Mouse (Mus musculus) bone marrow, adult 2 months (tissue): ENCODE measurements around the gene Pou2f1. TPM values are rescaled to one million over a fixed set of nuclear protein-coding genes. Genes with fewer than 3 reads are reported as not detected.
"Not testable (repeated sequence)": the region's sequence is repeated elsewhere in the genome, so short reads cannot be mapped to it uniquely, and the experiment has no call there.

Source experiments
- H3K27ac ChIP-seq: fragments of 200-500 bp; 2 replicates; pipeline ENCODE4 v1.5.1; 2012; ENCODE audit warnings: low read depth, mild to moderate bottlenecking, control low read depth, inconsistent platforms, low read length; ENCODE audit not compliant: control insufficient read depth, poor library complexity, insufficient read depth
- H3K4me1 ChIP-seq: fragments of 200-500 bp; 2 replicates; pipeline ENCODE4 v1.6.1; 2011; ENCODE audit warnings: low read length; ENCODE audit not compliant: control insufficient read depth, insufficient read depth
- H3K4me3 ChIP-seq: fragments of 200-500 bp; replicated peaks from 2 replicates; pipeline ENCODE3; 2011; ENCODE audit warnings: mild to moderate bottlenecking, low read depth, low read length, control low read depth; ENCODE audit not compliant: control insufficient read depth
- CTCF ChIP-seq: fragments of 200-500 bp; IDR thresholded peaks from 2 replicates; pipeline ENCODE4 v1.5.1; 2011; ENCODE audit warnings: low read length, control low read depth; ENCODE audit not compliant: control insufficient read depth, insufficient read depth
- POLR2A ChIP-seq: fragments of 200-500 bp; IDR thresholded peaks from 2 replicates; pipeline ENCODE4 v1.6.1; 2011; ENCODE audit warnings: low read depth, mild to moderate bottlenecking, control low read depth, low read length, borderline replicate concordance; ENCODE audit not compliant: control insufficient read depth
- WGBS: fragments of 180-500 bp; shearing (Covaris S2); methylation state at CpG from one replicate; pipeline ENCODE4 v1.1.7; 2018; 5-methylcytosine and 5-hydroxymethylcytosine counted together
- polyA plus RNA-seq: library from polyadenylated mRNA; stranded (reverse); fragments of >200 nt; gene quantifications from 2 replicates; pipeline ENCODE4 v1.2.4, GENCODE M21; 2011; ENCODE audit warnings: low replicate concordance; ENCODE audit not compliant: missing spikeins, insufficient read depth, insufficient read length

Pou2f1 gene
- polyA plus RNA-seq, 1 experiment, result 9.1 TPM

DNA sequence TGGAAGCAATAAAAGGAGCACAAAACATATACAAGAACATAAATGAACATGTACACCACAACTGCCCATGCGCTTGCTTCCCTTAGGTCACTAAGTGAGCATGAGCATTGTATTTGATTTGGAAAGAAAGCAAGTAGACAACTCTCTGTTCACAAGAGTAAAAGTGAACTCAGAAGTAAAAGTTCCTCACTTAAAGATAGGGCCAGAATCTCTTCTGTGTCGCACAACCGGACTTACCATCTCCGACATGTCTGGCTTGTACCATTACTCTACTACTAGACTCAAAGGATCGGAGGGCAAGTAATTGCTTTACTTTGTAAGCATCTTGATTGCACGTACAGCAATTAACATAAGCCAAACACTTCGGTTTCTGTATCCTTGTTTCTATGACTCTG is 6.8 kb downstream of the Pou2f1 start:
- Histone ChIP-seq H3K27ac (no peak overlapping the region), H3K4me1 (no peaks in the 10 kb centered on the region; the same call in 1 of the 2 replicates), H3K4me3 (no peak overlapping the region)
- no peak for TF ChIP-seq CTCF
- TF ChIP-seq POLR2A, result no peak
- 92% methylated on average over 7 of the region's 7 CpGs for WGBS

- H3K4me1 ChIP-seq, H3K27ac ChIP-seq, H3K4me3 ChIP-seq: not testable (repeated sequence)
- 89% methylated on average over 7 of the region's 7 CpGs for WGBS
Observed at GRCm38 (mm10) chr1:165995011-165995660, 7.3 kb downstream of the Pou2f1 start.

GRCm38 (mm10) chr1:165994279-165994678 is 8.2 kb downstream of the Pou2f1 start:
- no peak overlapping the region for H3K4me3 ChIP-seq
- no peak overlapping the region for H3K27ac ChIP-seq
- TF ChIP-seq POLR2A, result no peak
- TF ChIP-seq CTCF, result no peak
- 56% methylated on average over 1 of the region's 1 CpGs for WGBS
- no peaks in the 10 kb centered on the region; the same call in 1 of the 2 replicates for H3K4me1 ChIP-seq

- TF ChIP-seq POLR2A, result no peak
- no peak for TF ChIP-seq CTCF
- Histone ChIP-seq H3K27ac (no peak overlapping the region), H3K4me1 (no peaks in the 10 kb centered on the region; the same call in 1 of the 2 replicates)
Observed at GRCm38 (mm10) chr1:165993270-165994156, 9.0 kb downstream of the Pou2f1 start.

GRCm38 (mm10) chr1:165988536-165988935 is 13.9 kb downstream of the Pou2f1 start:
- H3K4me3 ChIP-seq, result no peak overlapping the region
- H3K4me1 ChIP-seq, result no peaks in the 10 kb centered on the region; the same call in 1 of the 2 replicates
- WGBS, result 85% methylated on average over 2 of the region's 2 CpGs
- TF ChIP-seq CTCF (no peak), POLR2A (no peak)
- H3K27ac ChIP-seq, result no peak overlapping the region

More at GRCm38 (mm10) chr1:165993270-165994156, 9.0 kb downstream of the Pou2f1 start:
- no peak overlapping the region for H3K4me3 ChIP-seq
- WGBS, result 78% methylated on average over 6 of the region's 6 CpGs

DNA sequence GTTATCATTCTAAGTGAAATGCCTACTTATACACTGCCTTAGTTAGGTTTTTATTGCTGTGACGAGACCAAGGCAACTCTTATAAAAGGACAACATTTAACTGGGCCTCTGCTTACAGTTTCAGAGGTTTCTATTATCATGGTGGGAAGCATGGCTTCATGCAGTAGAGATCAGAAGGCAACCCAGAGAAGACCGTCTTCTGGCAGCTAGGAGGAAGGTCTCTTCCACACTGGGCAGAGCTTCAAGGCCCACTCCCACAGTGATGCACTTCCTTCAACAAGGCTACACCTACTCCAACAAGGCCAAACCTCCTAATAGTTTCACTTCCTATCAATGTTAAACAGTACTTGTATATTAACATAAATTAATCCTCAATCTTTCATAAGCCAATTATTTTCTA is 14.4 kb downstream of the Pou2f1 start:
- H3K4me3 ChIP-seq, result no peak overlapping the region
- H3K27ac ChIP-seq, result no peak overlapping the region
- 69% methylated on average over 2 of the region's 2 CpGs for WGBS
- TF ChIP-seq POLR2A (no peak), CTCF (no peak)
- H3K4me1 ChIP-seq, result no peaks in the 10 kb centered on the region; the same call in 1 of the 2 replicates

GRCm38 (mm10) chr1:165985743-165986360 is 16.6 kb downstream of the Pou2f1 start:
- no peak for TF ChIP-seq CTCF
- no peak for TF ChIP-seq POLR2A
- Histone ChIP-seq H3K4me1 (peaks cover 1% of the 10 kb centered on the region; the same call in 1 of the 2 replicates), H3K4me3 (no peak overlapping the region), H3K27ac (no peak overlapping the region)
- WGBS, result 20% methylated on average over 3 of the region's 3 CpGs

DNA sequence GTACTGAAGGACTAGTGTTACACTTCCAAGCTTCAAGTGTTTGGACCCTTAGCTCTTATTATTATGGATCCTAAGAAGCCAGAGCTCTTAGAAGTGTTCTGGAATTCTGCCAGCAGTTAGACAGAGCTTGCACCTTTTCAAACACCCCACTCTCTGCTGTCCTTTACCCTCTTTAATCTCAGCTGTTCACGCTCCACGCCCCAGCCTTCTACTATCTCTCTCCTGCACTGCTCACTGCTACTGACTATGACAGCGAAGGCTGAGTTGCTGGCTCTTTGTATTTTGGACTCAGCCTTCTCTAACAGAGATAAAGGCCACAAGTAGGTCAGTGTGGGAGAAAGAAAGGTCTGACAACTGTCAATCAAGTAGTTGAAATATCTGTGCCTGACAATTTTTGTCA is 17.3 kb downstream of the Pou2f1 start:
- peaks cover 1% of the 10 kb centered on the region; the same call in 1 of the 2 replicates for H3K4me1 ChIP-seq
- 71% methylated on average over 3 of the region's 3 CpGs for WGBS
- TF ChIP-seq CTCF (no peak), POLR2A (no peak)
- no peak overlapping the region for H3K4me3 ChIP-seq
- H3K27ac ChIP-seq, result no peak overlapping the region
